Mouse (Mus musculus) gastrocnemius, postnatal 10 days (tissue): ENCODE results near the gene Nab2. TPM values are rescaled to one million over a fixed set of nuclear protein-coding genes. Genes with fewer than 3 reads are reported as not detected.

Source experiments
- DNase-seq: peaks from one replicate; pipeline ENCODE4 v3.0.0; 2021; ENCODE audit warnings: mixed read lengths
- total RNA-seq, 2 experiments: library from RNA; stranded (reverse); gene quantifications; 2 replicates each; pipeline ENCODE4 v1.2.3; 2021

Gene Nab2
- total RNA-seq, 2 experiments from 2014 or later: 7.0 to 13.2 TPM

DNA sequence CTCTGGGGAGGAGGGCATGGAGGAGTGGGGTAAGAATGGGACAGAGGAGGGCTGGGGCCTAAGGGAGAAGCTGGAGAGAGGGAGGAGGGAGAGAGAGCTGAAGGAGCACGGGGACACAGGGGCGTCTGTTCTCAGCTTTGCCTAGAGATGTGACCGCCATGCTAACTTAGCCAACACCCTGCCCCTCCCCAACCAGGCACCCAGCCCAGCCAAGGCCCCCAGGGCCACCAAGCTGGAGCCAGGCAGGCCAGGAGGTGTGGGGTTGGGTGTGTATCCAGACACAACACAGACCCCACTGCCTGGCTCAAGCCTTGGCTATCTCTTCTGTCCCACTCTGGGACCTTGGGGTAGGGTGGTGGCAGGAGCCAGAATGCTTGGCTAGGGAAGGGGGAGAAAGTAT, 52.8 kb downstream of the Nab2 start:
- DNase-seq: peak; percentile 62

GRCm38 (mm10) chr10:127615034-127615374, 53.4 kb downstream of the Nab2 start:
- no peak for DNase-seq

- no peak for DNase-seq
Observed at GRCm38 (mm10) chr10:127614236-127615033, 53.9 kb downstream of the Nab2 start.

- no peak for DNase-seq
Observed at GRCm38 (mm10) chr10:127612079-127612775, 56.1 kb downstream of the Nab2 start.

Other genes with a start within 250 kb of the Nab2 start
- 100 to 1,000 TPM; 272 to 307 TPM for gene Stac3, start 166.9 kb downstream of the Nab2 start, total RNA-seq
- gene Ndufa4l2, start 153.6 kb downstream of the Nab2 start, total RNA-seq: 10 to 100 TPM; 20.5 to 24.2 TPM
- gene Shmt2, start 146.1 kb downstream of the Nab2 start, total RNA-seq: 10 to 100 TPM; 30.5 to 33.4 TPM
- 1 to 10 TPM; 1.6 to 1.9 TPM for gene Nxph4, start 134.0 kb downstream of the Nab2 start, total RNA-seq
- 100 to 1,000 TPM; 105 to 132 TPM for gene Lrp1, start 47.4 kb downstream of the Nab2 start, total RNA-seq
- 10 to 100 TPM; 15.8 to 24.4 TPM for gene Stat6, start 25.6 kb downstream of the Nab2 start, total RNA-seq
- gene Nemp1, start 1.7 kb downstream of the Nab2 start, total RNA-seq: 1 to 10 TPM; 2.8 to 5.3 TPM
- gene Myo1a, start 36.6 kb upstream of the Nab2 start, total RNA-seq: under 1 TPM; 0.21 to 0.54 TPM
- gene Tac2, start 55.9 kb upstream of the Nab2 start, total RNA-seq: under 1 TPM in 1 of 2 experiments, not detected in 1; 0.38 TPM
- gene Zbtb39, start 71.0 kb upstream of the Nab2 start, total RNA-seq: 1 to 10 TPM; 5.9 to 6.0 TPM
- under 1 TPM; 0.38 to 0.47 TPM for gene Gpr182, start 83.2 kb upstream of the Nab2 start, total RNA-seq
- under 1 TPM; 0.09 to 0.11 TPM for gene Rdh1, start 91.2 kb upstream of the Nab2 start, total RNA-seq
- under 1 TPM in 1 of 2 experiments, not detected in 1; 0.34 TPM for gene Rdh16f1, start 91.2 kb upstream of the Nab2 start, total RNA-seq
- under 1 TPM in 1 of 2 experiments, not detected in 1; 0.56 TPM for gene Rdh9, start 107.8 kb upstream of the Nab2 start, total RNA-seq
- gene Rdh16, start 132.6 kb upstream of the Nab2 start, total RNA-seq: under 1 TPM in 1 of 2 experiments, not detected in 1; 0.09 TPM
- not detected for gene Rdh19, start 181.4 kb upstream of the Nab2 start, total RNA-seq
- gene Rdh16f2, start 197.9 kb upstream of the Nab2 start, total RNA-seq: not detected
- under 1 TPM in 1 of 2 experiments, not detected in 1; 0.23 TPM for gene Rdh7, start 220.2 kb upstream of the Nab2 start, total RNA-seq
- not detected for gene Sdr9c7, start 229.9 kb upstream of the Nab2 start, total RNA-seq